Mouse (Mus musculus): ENCODE measurements around the gene Mgat5.

Gene Mgat5

DNA sequence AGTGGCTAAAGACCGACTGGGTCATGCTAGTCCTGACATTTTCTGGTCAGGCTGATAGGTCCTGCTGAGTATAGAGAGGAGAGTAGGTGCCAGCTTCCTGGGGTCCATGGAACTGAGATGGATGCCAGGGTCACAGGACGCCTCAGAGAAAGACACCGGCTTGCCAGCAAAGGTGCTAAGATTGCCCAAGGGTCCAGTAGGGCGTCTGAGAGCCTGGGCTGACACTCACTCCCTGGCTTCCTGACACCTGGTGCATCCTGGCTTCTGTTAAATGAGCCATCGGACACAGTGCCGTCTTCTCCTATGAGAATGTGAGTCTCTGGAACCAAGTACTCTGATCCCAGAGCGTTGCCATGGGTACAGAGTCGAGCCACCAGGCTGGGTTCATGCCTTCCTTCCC is 304.1 kb downstream of the Mgat5 start:
- CTCF ChIA-PET, result no interaction called here
- POLR2A ChIA-PET, result no interaction called here

DNA sequence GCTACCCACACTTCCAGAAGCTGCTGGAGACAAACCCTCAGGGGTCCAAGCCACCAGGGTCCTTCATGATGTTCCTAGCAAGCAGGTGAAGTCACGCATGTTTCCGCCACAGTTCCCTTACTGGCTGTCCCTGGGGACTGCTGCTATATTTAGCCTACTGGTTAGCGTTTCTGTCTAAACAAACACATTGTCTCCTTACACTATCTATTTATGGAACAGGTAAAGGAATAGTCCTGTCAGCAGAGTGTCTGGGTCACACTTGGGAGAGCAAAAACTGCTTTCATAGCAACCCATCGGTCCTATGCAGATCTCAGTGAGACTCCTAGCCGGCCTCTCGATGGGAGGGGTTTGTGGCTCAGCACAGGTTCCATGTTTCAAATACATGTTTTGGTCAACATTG is 306.5 kb downstream of the Mgat5 start:
- POLR2A ChIA-PET, result interaction anchor here in 1 of 4 experiments (0.9 to 1.3 kb wide), 2 partner anchors 12 to 18 kb away, joined by 3 read pairs; no protein-coding TSS in a partner anchor

DNA sequence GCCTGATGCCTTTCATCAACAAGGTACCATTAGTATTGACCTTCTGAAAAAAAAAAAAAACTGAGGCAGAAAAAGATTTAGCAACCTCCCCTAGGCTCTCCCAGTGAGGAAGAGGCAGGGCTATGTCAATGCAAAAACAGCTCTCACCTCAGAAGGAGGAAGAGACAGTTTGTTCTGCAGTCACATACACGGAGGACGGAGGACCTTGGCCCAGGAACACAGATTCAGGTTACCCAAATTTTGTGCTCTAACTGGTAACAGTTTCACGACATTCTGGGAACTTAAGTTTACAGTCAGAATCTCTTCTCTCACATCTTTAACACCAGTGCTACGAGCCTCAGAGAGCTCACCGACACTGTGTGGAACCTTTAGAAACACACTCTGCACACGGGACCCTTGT is 307.9 kb downstream of the Mgat5 start:
- ChIA-PET POLR2A (interaction anchor here in 1 of 4 experiments (0.6 kb wide), 1 partner anchor 1979 kb away, joined by 3 read pairs; no protein-coding TSS in a partner anchor), CTCF (interaction anchor here in 1 of 4 experiments (0.9 kb wide), 1 partner anchor 314 kb away, joined by 3 read pairs; no protein-coding TSS in a partner anchor)

More for the DNA sequence above, 306.5 kb downstream of the Mgat5 start:
- CTCF ChIA-PET, result interaction anchor here in 1 of 4 experiments (1.6 kb wide), 1 partner anchor 11 kb away, joined by 4 read pairs; no protein-coding TSS in a partner anchor

DNA sequence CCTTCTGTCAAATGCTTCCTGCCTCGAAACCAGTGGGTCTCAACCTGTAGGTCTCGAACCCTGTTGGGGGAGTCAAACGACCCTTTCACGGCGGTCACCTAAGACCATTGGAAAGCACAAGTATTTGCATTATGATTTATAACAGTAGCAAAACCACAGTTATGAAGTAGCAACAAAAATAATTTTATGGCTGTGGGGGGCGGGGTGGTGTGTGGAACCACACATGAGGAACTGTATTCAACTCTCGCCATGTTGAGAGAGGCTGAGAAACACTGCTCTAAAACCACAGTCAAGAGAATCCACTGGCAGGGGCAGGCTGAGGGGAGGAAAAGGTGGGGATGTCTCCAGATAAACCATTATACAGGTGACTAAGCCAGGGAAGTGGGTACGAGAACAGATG is 308.3 kb downstream of the Mgat5 start:
- POLR2A ChIA-PET, result interaction anchor here in 1 of 4 experiments (1.0 to 1.3 kb wide), 2 partner anchors 18 to 28 kb away, joined by 3 to 5 read pairs; no protein-coding TSS in a partner anchor

DNA sequence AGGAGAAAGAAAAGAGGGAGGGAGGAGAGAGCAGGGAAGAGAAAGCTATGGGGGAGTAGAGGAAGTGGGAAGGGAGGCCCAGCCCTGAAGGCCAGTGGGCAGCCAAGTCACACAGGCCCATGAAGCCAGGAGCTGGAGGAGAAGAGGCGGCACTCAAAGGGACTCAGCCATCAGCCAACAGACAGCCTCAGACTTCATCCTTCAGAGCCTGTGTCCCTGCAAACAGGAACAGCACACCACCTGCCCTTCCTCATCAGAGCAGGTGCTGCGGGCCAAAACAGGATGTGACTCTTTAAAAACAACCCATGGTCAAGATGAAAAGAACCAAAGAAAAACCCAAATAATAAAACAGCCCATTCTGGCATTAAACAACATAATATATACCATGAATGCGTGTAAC is 308.8 kb downstream of the Mgat5 start:
- POLR2A ChIA-PET, result interaction anchor here in 1 of 4 experiments (1.0 to 1.3 kb wide), 2 partner anchors 18 to 27 kb away, joined by 3 to 5 read pairs; no protein-coding TSS in a partner anchor
- CTCF ChIA-PET, result no interaction called here

More for the DNA sequence above, 308.3 kb downstream of the Mgat5 start:
- CTCF ChIA-PET, result no interaction called here

DNA sequence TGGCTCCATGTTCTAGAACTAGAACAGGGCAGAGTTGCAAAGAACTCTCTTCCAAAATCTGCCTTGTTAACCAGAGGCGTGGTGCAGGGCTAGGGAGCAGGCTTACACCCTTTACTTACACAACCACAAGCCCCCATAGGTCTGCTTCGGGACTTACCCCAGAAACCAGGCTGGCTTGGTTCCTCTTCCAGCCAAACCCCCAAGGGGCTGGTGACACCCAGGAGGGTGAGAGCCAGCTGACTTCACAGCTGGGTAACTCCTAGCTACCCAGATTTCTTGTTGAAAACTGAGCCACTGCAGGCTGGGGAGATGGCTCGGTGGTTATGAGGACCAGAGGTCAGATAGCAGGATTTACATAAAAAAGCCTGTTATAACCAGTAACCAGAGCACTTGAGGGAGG is 309.7 kb downstream of the Mgat5 start:
- ChIA-PET POLR2A (interaction anchor here in 1 of 4 experiments (1.3 kb wide), 1 partner anchor 17 kb away, joined by 3 read pairs; no protein-coding TSS in a partner anchor), CTCF (no interaction called here)

DNA sequence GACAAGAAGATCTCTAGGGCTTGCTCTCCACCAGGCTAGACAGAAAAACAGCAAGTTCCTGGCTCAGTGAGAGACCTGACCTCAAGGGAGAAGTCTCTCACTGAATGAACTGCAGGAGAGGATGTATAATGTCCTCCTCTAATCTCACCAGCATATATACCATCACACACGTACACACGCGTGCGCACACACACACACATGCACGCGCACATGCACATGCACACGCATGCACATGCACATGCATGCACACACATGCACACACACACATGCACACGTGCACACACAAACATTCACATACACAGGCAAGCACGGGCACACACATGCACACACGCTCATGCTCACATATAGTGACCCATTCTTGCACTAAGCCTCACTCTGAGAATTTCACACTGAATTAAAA is 310.1 kb downstream of the Mgat5 start:
- CTCF ChIA-PET, result interaction anchor here in 1 of 4 experiments (1.0 kb wide), 1 partner anchor 15 kb away, joined by 3 read pairs; no protein-coding TSS in a partner anchor
- POLR2A ChIA-PET, result no interaction called here

DNA sequence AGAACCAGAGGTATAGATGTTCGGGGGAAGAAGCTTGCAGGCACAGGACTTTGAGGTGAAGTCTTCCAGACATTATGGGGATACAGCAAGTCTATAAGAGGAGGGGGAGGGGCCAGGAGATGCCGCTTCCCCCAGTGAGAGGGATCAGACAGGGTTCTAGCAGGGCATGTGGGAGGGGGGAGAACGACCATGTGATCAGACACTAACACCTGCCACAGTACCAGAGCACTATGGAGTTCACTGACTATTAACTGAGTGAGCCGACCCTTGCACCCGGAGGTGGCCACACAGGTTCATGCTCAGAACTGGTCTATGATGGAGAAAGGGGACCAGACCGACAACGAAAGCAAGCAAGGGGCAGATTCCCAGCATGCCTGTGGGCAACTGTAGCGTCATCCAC is 318.5 kb downstream of the Mgat5 start:
- POLR2A ChIA-PET, result interaction anchor here in 2 of 4 experiments (2.0 to 2.1 kb wide), 2 partner anchors 14 to 16 kb away, joined by 6 to 8 read pairs; no protein-coding TSS in a partner anchor
- CTCF ChIA-PET, result interaction anchor here in 2 of 4 experiments (1.3 to 1.6 kb wide), 3 partner anchors 23 to 90 kb away, joined by 3 read pairs; no protein-coding TSS in a partner anchor

DNA sequence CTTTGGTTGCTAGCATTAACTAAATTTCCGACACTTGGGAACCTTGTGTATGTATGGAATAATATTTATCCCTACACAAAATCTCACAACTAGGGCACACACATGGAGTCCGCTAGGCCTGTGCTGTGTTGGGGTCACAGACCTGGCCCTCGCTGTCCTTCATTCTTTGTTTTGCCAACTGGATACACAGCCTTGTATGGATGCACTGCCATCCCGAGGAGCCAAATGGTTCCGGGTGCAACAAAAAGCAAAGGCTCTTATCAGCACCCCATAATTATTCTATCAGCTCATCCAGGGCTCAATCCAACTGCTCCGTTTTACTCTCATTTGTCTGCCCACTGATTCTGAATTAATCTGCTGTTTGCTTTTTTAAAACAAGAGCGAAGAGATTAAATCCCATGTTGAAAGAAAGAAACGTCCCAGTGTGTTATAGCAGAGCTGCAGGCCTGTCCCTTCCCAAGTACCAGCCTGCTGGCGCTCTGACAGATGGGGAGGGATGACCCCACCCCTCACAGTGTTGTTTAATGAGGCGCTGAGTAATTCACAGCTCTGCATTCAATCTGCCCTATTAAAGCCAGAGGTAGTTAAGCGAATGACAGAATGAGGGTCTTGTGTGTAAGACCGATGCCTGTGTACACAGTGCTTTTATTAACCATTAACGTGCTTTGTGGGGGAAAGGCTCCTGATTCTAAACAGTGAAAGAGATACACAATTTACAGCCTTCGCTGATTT is 326.2 kb downstream of the Mgat5 start:
- ChIA-PET POLR2A (interaction anchor here in 2 of 4 experiments (0.6 to 1.8 kb wide), 5 partner anchors 12 to 126 kb away, joined by 3 to 5 read pairs (median 3); no protein-coding TSS in a partner anchor), CTCF (interaction anchor here in 1 of 4 experiments (1.2 kb wide), 1 partner anchor 35 kb away, joined by 3 read pairs; no protein-coding TSS in a partner anchor)

DNA sequence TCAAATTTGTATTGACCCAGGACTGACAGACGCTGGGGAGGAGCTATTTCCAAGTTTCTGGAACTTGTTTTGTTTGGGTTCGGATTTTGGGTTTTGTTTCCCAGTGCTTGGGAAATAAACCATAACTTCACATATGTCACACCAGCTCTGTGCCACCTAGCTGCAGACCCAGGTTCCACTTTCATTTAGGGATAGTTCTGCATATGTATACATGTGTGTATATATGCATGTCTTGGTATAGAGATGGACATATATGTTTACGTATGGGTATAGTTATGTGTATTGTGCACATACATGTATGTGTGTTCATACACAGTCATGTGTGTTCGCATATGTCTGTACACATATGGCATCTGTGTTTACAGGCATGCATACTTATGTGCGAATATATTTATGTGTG is 326.9 kb downstream of the Mgat5 start:
- ChIA-PET POLR2A (interaction anchor here in 2 of 4 experiments (0.6 to 1.5 kb wide), 4 partner anchors 18 to 125 kb away, joined by 3 to 4 read pairs (median 3); no protein-coding TSS in a partner anchor), CTCF (interaction anchor here in 1 of 4 experiments (1.2 kb wide), 1 partner anchor 35 kb away, joined by 3 read pairs; no protein-coding TSS in a partner anchor)

DNA sequence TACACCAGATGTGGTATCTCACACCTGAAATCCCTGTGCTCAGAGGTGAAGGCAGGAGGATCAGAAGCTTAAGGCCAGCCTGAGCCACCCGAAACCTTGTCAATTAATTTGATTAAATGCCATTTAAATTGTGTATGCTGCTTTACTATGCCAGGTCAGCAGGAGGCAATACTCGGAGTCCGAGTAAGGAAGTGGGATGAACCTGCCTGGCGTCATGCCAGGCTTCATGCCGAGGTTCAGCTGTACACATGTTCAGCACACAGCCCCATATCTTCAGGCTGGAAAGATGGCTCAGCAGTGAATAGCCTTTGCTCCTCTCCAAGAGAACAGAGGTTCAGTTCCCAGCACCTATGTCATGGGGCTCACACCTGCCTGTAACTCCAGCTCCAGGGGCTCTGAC is 331.6 kb downstream of the Mgat5 start:
- ChIA-PET CTCF (no interaction called here), POLR2A (interaction anchor here in 1 of 4 experiments (2.2 kb wide), 1 partner anchor 13 kb away, joined by 8 read pairs; no protein-coding TSS in a partner anchor)

DNA sequence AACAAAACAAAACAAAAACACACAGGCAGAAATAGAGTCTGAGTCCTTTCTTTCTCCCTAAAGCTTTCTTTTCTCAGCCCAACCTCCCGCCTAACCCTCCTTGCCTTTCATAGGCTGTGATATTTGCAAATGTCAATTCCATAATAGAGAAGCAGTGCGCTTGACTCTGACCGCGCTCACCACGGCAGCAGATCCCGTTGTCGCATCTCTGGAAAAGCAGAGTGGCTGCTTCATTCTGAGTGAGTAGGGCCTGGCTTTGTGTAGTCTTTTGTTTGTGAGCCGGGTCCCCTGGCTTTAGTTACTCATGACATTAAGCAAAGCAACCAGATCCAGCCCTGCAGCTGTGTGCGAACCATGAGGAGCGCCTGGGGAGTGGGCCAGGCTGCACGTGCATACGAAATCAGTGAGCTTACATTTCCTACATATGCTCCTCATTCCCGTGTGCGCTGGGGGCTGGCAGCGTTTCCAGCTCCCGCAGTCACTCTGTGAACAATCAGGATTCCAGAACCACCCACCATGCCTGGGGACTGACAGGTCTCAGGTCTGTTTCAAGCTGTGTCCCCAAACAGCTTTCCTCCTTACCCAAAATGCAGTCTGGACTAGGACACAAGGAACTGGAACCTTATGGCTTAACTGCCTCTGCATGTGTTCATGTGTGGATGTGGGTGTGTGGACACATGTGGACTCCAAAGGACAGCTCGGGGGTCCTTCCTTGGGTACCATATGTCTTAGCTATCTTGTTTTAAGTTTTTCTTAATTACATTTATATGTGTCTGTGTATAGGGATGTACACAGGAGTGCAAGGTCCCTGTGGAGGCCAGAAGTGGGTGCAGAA is 332.6 kb downstream of the Mgat5 start:
- POLR2A ChIA-PET, result interaction anchor here in 2 of 4 experiments (1.3 to 2.2 kb wide), 2 partner anchors 14 to 38 kb away, joined by 3 to 8 read pairs; no protein-coding TSS in a partner anchor

More for the DNA sequence above, 332.6 kb downstream of the Mgat5 start:
- CTCF ChIA-PET, result interaction anchor here in 2 of 4 experiments (0.5 to 0.8 kb wide), 2 partner anchors 40 to 105 kb away, joined by 3 read pairs; no protein-coding TSS in a partner anchor

Data from embryonic stem cell, embryonic (primary cell).